Mouse (Mus musculus) CD4-positive, CD25-positive, alpha-beta regulatory T cell, adult 4 months (primary cell): ENCODE results near the gene Mical3. TPM values are rescaled to one million over a fixed set of nuclear protein-coding genes. Genes with fewer than 3 reads are reported as not detected.

Experiments
- ATAC-seq: one replicate; pipeline ENCODE4 v1.8.0; 2017
- polyA plus RNA-seq, 2 experiments: library from polyadenylated mRNA; unstranded; fragments of 100-300 nt; shearing (Covaris generic); gene quantifications; one replicate each; pipeline ENCODE4 v1.2.1; 2017

Mical3 gene
- polyA plus RNA-seq, 2 experiments from 2014 or later: 9.9 to 11.8 TPM

- peak; percentile 15 for ATAC-seq
Measured at GRCm38 (mm10) chr6:121109181-121109981, 21.4 kb downstream of the Mical3 start.

DNA sequence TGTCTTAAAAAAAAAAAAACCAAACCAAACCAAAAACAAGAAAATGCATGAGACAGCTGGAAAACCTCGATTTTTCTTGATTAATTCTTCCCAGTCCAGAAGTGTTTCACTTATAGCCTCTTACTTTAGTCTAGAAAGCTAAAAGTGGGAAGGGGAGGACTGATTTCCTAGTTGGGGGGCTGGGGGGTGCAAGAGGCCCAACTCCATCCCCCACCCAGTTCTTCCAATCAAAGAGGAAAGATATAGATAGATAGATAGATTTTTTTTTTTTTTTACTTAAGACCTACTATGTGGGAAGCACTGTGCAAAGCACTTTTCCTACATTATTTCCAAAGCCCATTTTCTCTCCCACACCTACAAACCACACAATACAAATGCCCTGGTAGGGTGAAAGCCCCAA, 22.7 kb downstream of the Mical3 start:
- no peak for ATAC-seq

DNA sequence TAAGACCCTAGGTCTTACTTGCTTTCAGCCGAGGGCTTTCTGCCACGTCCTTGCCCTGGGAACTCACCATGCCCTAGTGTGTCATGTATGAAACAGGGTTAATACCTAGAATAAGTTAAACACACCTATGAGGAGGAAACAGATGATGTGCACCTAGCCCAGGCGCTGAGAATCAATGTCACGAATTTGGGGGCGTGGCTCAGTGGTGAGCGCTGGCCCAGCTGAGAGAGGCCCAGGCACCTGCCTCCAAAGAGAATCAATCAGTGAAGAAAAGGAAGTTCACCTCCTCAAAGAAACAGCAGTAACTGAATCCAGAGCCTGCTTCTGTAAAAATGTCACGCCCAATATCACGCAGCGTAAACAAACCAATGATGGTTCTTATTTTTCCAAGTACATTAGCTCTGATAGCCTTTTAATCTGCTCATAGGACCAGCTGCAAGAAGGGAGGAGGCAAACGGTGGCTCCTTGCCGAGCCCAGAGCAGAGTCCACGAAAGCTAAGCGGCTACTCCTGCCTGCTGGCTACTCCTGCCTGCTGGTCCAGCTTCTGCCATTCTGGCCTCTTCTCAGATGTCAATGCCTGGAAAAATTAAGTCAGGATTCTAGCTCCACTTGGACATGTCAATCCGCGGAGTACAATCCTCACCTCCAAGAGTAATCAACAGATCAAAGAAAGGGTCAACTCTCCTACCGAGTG, 23.9 kb downstream of the Mical3 start:
- ATAC-seq: no peak

GRCm38 (mm10) chr6:121105726-121106125, 25.1 kb downstream of the Mical3 start:
- no peak for ATAC-seq

- ATAC-seq: no peak
Measured at GRCm38 (mm10) chr6:121103406-121104171, 27.2 kb downstream of the Mical3 start.

- no peak for ATAC-seq
Measured at GRCm38 (mm10) chr6:121102941-121103340, 27.9 kb downstream of the Mical3 start.

DNA sequence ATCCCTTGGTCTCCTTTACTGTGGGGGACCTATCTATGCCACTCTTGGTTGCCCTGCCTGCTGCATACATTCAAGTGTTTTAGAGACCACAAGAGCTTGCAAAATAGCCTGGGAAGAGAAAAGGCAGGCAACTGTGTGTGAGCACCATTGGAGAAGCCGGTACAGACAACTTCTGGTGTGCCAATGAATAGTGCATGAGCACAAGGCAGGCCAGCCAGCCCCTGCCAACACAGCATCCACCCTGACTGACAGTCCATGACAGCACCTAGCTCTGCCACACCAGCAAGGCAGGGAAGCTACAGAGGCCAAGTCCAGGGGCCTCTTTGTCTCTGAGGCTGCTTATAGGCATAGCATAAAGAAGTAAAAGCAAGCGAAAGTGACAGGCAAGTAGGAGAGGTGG, 28.7 kb downstream of the Mical3 start:
- no peak for ATAC-seq

GRCm38 (mm10) chr6:121101201-121101600, 29.6 kb downstream of the Mical3 start:
- ATAC-seq: no peak

DNA sequence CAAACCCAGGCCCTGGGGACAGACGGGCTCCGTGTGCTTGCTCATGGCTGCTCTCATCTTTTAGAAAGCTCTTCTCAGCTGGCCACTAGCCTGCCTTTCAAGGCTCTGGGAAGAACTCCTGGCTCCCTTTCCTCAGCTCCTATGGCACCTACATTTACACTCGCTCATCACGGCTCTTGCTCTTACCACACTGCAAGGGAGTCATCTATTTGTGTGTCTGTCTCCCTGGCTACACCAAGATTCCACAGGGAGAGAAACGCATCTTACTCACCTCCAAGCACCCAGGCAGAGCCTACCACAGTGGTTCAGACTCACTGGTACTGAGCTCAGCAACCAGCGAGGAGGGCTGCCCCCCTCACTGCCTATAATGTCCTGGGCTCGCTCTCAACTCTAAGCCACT, 31.0 kb downstream of the Mical3 start:
- ATAC-seq: no peak

DNA sequence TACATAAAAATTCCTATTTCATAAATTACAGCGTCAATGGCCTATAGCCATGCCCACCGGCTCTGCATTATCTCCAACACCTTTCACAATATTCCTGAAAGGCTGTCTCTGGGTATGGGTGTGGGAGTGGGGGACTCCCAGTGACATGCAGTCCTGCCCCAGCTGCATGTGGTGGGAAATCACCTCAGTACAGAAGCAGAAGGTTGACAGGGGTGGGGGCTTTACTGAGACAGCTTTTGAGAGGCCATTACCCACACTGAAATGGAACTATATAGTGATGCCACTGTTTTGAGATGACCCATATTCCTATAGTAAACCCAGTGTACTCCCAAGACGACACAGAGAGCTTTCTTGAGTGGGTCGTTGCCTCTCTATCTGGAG, 31.6 kb downstream of the Mical3 start:
- ATAC-seq: no peak

GRCm38 (mm10) chr6:121098511-121099227, 32.1 kb downstream of the Mical3 start:
- ATAC-seq: peak; percentile 64

GRCm38 (mm10) chr6:121098109-121098508, 32.7 kb downstream of the Mical3 start:
- ATAC-seq: no peak

- no peak for ATAC-seq
Measured at GRCm38 (mm10) chr6:121096862-121097261, 33.9 kb downstream of the Mical3 start.

DNA sequence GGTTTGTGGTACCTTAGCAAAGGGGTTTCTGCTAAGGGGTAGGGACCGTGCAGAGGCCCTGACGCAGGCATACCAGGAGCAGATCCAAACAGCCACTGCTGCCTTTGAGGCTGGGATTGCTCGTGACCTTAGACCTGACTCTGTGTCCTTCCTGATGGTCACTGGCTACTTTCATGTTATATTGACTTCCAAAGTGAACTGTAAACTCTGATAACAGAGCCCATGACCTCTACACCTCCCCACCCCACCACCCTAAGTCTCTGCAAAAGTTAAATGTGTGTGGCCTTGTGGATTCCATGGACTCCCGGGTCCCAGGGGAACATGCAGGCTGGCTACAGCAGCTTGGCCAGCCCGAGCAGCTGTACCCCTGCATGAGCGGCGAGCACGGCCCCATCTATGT, 34.4 kb downstream of the Mical3 start:
- no peak for ATAC-seq

GRCm38 (mm10) chr6:121093662-121094408, 37.0 kb downstream of the Mical3 start:
- no peak for ATAC-seq

GRCm38 (mm10) chr6:121090786-121091185, 40.0 kb downstream of the Mical3 start:
- no peak for ATAC-seq

GRCm38 (mm10) chr6:121087586-121088245, 43.1 kb downstream of the Mical3 start:
- ATAC-seq: no peak

DNA sequence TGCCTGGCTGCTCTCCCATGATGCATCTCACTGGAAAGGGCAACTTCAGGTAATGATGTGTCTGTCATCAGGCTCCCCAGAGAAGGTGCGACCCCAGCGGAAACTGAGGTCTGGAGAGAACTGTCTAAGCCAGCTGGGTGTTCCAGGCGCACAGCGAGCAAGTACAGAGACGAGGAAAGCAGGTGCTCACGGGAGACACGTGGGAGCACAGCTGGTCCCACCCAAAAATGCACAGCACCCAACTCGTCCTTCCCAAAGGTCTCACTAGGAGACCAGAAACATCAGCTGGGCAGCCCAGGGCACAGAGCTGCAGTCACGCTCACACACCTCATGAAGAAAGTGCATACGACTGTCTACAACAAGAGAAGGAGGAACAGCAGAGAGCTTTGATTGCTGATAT, 43.7 kb downstream of the Mical3 start:
- ATAC-seq: no peak

GRCm38 (mm10) chr6:121086226-121086625, 44.6 kb downstream of the Mical3 start:
- no peak for ATAC-seq

DNA sequence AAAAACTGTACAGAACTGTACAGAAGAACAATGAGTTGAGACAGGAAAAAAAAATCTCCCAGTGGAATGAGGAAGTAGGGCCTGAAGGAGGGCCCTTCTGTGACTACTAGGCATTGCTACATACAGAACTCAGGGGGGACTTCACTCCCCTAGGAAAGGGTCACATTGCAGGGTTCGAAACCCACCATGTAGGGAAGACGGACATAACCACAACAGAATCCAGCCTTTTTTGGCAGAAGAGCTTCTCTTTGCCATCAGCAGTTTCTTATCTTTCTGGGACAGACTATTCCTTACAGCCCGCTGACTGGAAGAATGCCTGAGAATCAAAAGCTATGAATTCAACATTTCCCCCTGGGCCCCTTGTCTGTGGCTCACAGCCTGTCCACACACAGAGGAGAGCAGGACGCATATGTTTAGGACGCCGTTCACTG, 46.7 kb downstream of the Mical3 start:
- ATAC-seq: no peak

DNA sequence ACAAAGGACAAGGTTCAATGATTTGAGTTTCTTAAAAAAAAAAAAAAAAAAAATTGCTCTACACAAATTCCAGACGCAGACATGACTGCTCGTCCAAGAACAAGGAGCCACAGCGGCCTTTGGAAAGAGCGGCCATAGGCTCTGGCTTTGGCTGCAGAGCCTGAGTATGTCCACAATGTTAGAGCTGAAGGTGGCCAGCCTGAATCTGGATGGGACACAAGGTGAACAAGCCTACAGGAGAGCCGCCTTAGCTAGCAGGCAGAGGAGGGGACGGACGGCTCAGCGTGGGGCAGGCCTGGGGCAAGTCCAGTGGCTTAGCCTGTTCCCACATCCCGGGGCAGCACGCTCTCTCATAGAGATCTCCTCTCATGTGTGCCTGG, 48.7 kb downstream of the Mical3 start:
- no peak for ATAC-seq
